Mouse (Mus musculus) C2C12 (cell line): Measurements from ENCODE around the gene Nit1.

ENCODE experiments used
- CTCF ChIP-seq: IDR thresholded peaks from one replicate; pipeline ENCODE4 v1.5.1; 2011; ENCODE audit not compliant: control insufficient read depth, insufficient read depth, insufficient read length
- USF1 ChIP-seq: IDR thresholded peaks from one replicate; pipeline ENCODE4 v1.6.1; 2011; ENCODE audit warnings: low read depth, mild to moderate bottlenecking, control low read depth, moderate library complexity

DNA sequence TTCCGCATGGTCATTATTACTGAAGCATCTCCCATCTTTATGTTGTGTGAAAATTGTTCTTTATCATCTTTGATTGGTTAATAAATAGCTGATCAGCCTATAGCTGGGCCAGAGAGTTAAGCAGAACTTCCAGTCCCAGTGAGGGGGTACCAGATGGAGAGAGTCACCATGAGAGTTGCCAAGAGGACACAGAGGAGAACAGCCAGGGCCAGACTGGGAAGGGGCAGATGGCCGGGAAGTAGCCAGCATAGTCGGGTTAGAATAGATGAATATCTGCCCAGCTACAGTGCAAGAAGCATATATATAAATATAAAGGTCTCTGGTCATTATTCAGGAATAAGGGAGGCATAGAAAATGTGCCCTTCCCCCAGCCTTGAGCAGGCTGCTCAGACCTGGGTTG lies 47.2 kb downstream of the Nit1 start:
- TF ChIP-seq CTCF (no peak), USF1 (no peak)
